Mouse (Mus musculus) limb, embryonic 14.5 days (tissue): Measurements from ENCODE around the gene Arl4c. TPM values are rescaled to one million over a fixed set of nuclear protein-coding genes. Genes with fewer than 3 reads are reported as not detected.

Experiments
- ATAC-seq: fragments of 200-750 bp; cut with Nextera tagmentation; 2 replicates; pipeline ENCODE4 v1.8.0; 2017; ENCODE audit warnings: low read depth, moderate number of reproducible peaks, moderate TSS enrichment; ENCODE audit not compliant: low FRiP score
- DNase-seq: peaks from one replicate; pipeline ENCODE4 v3.0.0-alpha.2; 2015; ENCODE audit warnings: low spot score
- H3K27ac ChIP-seq: fragments of 300-500 bp; sonication (generic); replicated peaks from 2 replicates; pipeline ENCODE4 v1.5.1; 2014; ENCODE audit warnings: low read depth, mild to moderate bottlenecking, low read length, moderate library complexity, mixed read lengths
- H3K27me3 ChIP-seq: fragments of 300-500 bp; sonication (generic); 2 replicates; pipeline ENCODE4 v1.6.1; 2014; ENCODE audit warnings: low read length, mixed read lengths; ENCODE audit not compliant: control insufficient read depth, insufficient read depth
- H3K36me3 ChIP-seq: fragments of 300-500 bp; sonication (generic); 2 replicates; pipeline ENCODE4 v1.6.1; 2014; ENCODE audit warnings: mild to moderate bottlenecking, low read length, moderate library complexity, mixed read lengths; ENCODE audit not compliant: control insufficient read depth, insufficient read depth
- H3K4me1 ChIP-seq: fragments of 300-500 bp; sonication (generic); 2 replicates; pipeline ENCODE4 v1.6.1; 2014; ENCODE audit warnings: antibody characterized with exemption, low read length, mixed read lengths; ENCODE audit not compliant: control insufficient read depth, insufficient read depth
- H3K4me2 ChIP-seq: fragments of 300-500 bp; sonication (generic); replicated peaks from 2 replicates; pipeline ENCODE4 v1.6.1; 2014; ENCODE audit warnings: low read depth, mild to moderate bottlenecking, low read length, moderate library complexity; ENCODE audit not compliant: severe bottlenecking
- H3K4me3 ChIP-seq: fragments of 300-500 bp; sonication (generic); replicated peaks from 2 replicates; pipeline ENCODE4 v1.5.1; 2014; ENCODE audit warnings: low read length
- H3K9ac ChIP-seq: fragments of 300-500 bp; sonication (generic); 2 replicates; pipeline ENCODE4 v1.6.1; 2014; ENCODE audit warnings: mild to moderate bottlenecking, low read depth, low read length, moderate library complexity; ENCODE audit not compliant: severe bottlenecking
- H3K9me3 ChIP-seq: fragments of 300-500 bp; sonication (generic); 2 replicates; pipeline ENCODE4 v1.6.1; 2016; ENCODE audit warnings: low read length; ENCODE audit not compliant: control insufficient read depth
- POLR2A ChIP-seq: fragments of 200-500 bp; IDR thresholded peaks from 2 replicates; pipeline ENCODE4 v1.8.0; 2012; ENCODE audit warnings: inconsistent platforms, mild to moderate bottlenecking, moderate library complexity, borderline replicate concordance; ENCODE audit not compliant: insufficient read depth, insufficient read length; ENCODE audit errors: extremely low read depth
- WGBS: fragments of 180-500 bp; shearing (Covaris S2); extraction: QIAGEN DNeasy Blood & Tissue Kit; methylation state at CpG from one replicate; pipeline ENCODE4 v1.1.7; 2014; 5-methylcytosine and 5-hydroxymethylcytosine counted together
- polyA plus RNA-seq, 2 experiments: library from polyadenylated mRNA; depleted of rRNA in 1 of 2; stranded (reverse) in 1 of 2; unstranded in 1 of 2; fragments of >200 nt; fragmentation: Nextera tagmentation in 1 of 2; extraction: Ambion mirVana in 1 of 2; gene quantifications; 2 replicates each; pipeline versions ENCODE4 v1.2.1 to v1.2.3; 2012 to 2014

Gene Arl4c
- polyA plus RNA-seq, 2 experiments, result 5.5 to 11.2 TPM

DNA sequence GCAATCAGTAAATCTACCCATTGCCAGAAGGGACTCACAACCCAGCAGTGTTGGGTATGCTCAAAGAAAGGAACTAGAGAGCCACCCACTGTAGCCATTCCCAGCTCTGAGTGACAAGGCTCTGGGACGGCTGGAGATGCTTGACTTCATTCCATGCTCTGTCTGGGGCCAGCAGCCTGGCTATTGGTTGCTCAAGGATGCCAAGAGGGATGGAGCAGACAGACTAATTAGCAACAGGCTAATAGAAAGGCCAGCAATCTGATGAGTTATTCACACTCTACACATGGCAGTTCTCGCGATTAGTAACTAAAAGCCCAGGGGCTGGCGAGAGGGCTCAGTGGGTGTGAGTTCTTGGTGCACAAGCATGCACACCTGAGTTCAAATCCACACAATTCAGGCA lies 5.6 kb downstream of the Arl4c start:
- WGBS, result 72% methylated on average over 4 of the region's 4 CpGs
- H3K36me3 ChIP-seq, result no peaks in the 10 kb centered on the region
- H3K4me3 ChIP-seq, result no peak overlapping the region
- no peak for TF ChIP-seq POLR2A
- no peak overlapping the region for H3K9ac ChIP-seq
- H3K4me1 ChIP-seq, result peaks cover 19% of the 10 kb centered on the region
- ATAC-seq (no peak), DNase-seq (no peak)
- no peaks in the 10 kb centered on the region for H3K27me3 ChIP-seq
- no peak overlapping the region for H3K27ac ChIP-seq
- H3K4me2 ChIP-seq, result no peak overlapping the region
- no peaks in the 10 kb centered on the region for H3K9me3 ChIP-seq

DNA sequence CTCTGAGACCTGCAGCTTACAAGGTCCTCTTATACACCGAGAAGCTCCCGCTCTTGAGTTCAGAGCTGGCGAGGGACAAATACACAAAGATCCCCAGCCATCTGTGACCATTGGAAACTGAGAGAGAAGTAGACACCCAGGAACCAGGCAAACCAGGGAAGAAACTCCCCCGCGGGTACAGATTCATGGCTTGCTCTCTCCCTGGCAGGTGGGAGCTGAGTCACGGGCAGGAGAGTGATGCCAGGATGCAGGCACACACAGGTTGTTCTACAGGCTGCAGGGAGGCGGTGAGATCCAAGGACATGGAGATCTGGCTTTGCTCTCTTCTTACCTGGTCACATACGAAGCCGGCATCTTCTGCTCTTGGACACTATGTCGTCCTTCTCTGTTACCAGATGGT lies 7.7 kb downstream of the Arl4c start:
- DNase-seq (no peak), ATAC-seq (no peak)
- Histone ChIP-seq H3K9ac (no peak overlapping the region), H3K9me3 (no peaks in the 10 kb centered on the region), H3K4me3 (no peak overlapping the region), H3K27ac (no peak overlapping the region), H3K27me3 (no peaks in the 10 kb centered on the region), H3K36me3 (no peaks in the 10 kb centered on the region), H3K4me1 (peaks cover 3% of the 10 kb centered on the region), H3K4me2 (no peak overlapping the region)
- TF ChIP-seq POLR2A, result no peak
- WGBS, result 89% methylated on average over 10 of the region's 10 CpGs

DNA sequence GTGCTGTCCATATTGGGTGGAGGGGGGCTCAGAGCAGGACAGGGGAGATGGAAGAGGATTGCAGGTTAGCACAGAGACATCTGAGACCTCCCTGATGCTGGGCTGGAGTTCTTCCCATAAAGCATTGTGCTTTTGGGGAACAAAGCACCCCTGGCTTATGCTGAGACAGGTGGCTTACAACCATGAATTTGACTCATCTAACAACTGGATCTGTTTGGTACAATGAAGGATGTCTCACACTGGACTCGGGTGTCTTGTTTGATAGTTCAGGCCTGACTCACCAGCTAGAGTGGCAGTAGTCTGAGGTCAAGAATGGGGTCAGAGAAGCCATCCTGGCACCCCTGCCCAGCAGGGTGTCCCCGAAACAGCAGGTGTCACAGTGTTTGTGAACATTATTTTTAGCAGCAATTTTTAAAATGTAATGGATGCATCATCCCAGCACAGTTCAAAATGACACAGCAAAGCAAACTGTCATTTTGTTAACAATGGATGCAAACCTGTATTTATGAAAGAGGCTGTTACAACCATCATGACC lies 9.7 kb downstream of the Arl4c start:
- TF ChIP-seq POLR2A, result no peak
- Histone ChIP-seq H3K4me1 (no peaks in the 10 kb centered on the region), H3K4me3 (no peak overlapping the region), H3K27ac (no peak overlapping the region), H3K9me3 (no peaks in the 10 kb centered on the region), H3K27me3 (no peaks in the 10 kb centered on the region), H3K4me2 (no peak overlapping the region), H3K9ac (no peak overlapping the region), H3K36me3 (no peaks in the 10 kb centered on the region)
- 70% methylated on average over 2 of the region's 2 CpGs for WGBS
- ATAC-seq (no peak), DNase-seq (no peak)

DNA sequence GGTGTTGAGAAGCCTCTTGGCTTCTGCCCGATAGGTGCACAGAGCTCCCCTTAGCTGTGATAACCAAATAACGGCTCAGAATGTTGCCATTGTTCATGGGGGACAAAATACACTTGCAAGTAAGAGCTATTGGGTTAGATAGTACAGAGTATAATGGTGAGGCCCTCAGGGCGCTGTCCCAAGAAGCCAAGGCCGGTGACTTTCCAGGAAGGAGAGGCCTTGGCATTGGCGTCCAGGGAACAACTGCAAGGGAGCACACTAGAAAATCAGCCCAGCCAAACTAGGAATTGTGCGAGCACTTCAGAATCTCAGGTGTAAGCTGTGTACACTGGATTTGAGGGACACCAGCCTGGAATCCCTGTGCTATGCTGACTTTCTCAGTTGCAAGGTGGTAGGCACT lies 11.4 kb downstream of the Arl4c start:
- no peaks in the 10 kb centered on the region for H3K9me3 ChIP-seq
- H3K27ac ChIP-seq, result no peak overlapping the region
- DNase-seq, result no peak
- TF ChIP-seq POLR2A, result no peak
- H3K36me3 ChIP-seq, result no peaks in the 10 kb centered on the region
- H3K4me2 ChIP-seq, result no peak overlapping the region
- no peaks in the 10 kb centered on the region for H3K27me3 ChIP-seq
- ATAC-seq, result no peak
- no peak overlapping the region for H3K9ac ChIP-seq
- no peak overlapping the region for H3K4me3 ChIP-seq
- no peaks in the 10 kb centered on the region for H3K4me1 ChIP-seq
- 90% methylated on average over 6 of the region's 6 CpGs for WGBS

DNA sequence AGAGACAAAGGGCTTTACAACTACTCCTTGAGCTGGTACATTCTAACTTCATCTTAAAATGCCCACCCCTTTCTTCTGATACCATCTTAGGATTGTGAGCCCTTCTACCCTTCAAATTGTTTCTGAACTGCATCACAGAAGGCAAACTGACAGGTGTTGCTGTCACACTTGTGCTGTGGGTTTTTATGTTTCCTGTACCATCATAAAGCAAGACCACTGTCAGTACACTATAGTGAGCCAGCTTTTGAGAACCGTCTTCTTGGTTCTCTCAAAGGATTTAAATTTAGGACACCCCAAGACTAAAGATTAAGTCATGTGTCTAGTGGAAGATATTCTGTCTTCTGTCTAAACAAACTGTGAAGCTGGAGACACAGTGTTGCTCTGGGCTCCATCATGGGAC lies 17.3 kb downstream of the Arl4c start:
- no peaks in the 10 kb centered on the region for H3K36me3 ChIP-seq
- ATAC-seq (no peak), DNase-seq (no peak)
- no peak for TF ChIP-seq POLR2A
- no peak overlapping the region for H3K9ac ChIP-seq
- H3K27me3 ChIP-seq, result no peaks in the 10 kb centered on the region
- no peak overlapping the region for H3K27ac ChIP-seq
- WGBS, result 77% methylated on average over 1 of the region's 1 CpGs
- H3K4me1 ChIP-seq, result no peaks in the 10 kb centered on the region
- no peaks in the 10 kb centered on the region for H3K9me3 ChIP-seq
- no peak overlapping the region for H3K4me2 ChIP-seq
- no peak overlapping the region for H3K4me3 ChIP-seq

DNA sequence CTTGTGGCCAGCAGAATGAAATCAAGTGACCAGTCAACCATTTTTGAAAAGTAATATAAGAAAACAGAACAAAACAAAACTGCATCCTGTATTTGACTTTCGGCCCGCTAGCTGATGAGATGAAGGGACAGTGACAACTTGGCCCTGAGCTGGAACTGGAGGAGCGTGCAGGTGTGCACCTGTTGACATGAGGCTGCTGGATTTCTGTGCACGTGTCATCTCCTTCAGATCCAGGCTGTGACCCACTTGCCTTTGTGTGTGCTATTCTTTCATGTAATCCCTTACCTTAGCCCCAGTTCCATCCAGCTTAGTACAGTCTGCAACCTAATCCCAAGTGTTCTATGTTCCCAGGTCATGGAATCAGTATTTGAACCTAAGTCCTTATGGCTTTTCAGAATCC lies 20.4 kb downstream of the Arl4c start:
- WGBS, result 90% methylated on average over 4 of the region's 4 CpGs
- Histone ChIP-seq H3K4me2 (no peak overlapping the region), H3K9me3 (no peaks in the 10 kb centered on the region), H3K27me3 (no peaks in the 10 kb centered on the region), H3K4me3 (no peak overlapping the region), H3K36me3 (no peaks in the 10 kb centered on the region), H3K9ac (no peak overlapping the region), H3K27ac (no peak overlapping the region), H3K4me1 (no peaks in the 10 kb centered on the region)
- TF ChIP-seq POLR2A, result no peak
- DNase-seq (no peak), ATAC-seq (no peak)
